Comparison of ENCODE assay signal across 29 mouse cellular contexts in the genomic region with DNA sequence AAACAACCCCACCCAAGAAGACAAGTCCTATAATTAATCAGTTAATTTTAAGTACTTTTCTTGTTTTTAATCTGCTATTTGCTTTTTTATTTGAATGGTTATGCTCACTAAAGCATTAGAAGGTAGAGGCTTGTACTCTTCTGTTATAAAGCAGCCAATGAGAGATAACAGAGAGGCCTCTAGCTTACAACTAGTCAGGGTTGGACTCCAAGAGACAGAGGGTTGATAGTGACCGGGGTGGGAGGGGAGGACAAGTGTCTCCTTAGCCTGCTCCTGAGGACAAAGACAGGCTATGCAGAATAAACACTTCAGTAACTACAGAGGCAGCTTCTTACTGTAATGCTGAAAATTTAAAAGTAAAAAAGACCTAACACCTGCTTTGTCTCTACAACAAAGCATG.
"Had no signal": no experiment of that assay in that cellular context is flagged by ENCODE, and none has a peak within 500 bp of the region (broad histone marks: within the 10 kb centered on the region; RNA-seq: fewer than 3 reads in every experiment).

No protein-coding gene starts in this region.

- H3K9me3 ChIP-seq: limb, embryonic 10.5 days; limb, embryonic 12.5 days; limb, embryonic 13.5 days; limb, embryonic 15.5 days; liver, embryonic 15.5 days; lung, embryonic 15.5 days; megakaryocyte, embryonic 14.5 days; midbrain, embryonic 10.5 days; midbrain, embryonic 12.5 days; midbrain, embryonic 13.5 days; midbrain, embryonic 15.5 days; neural tube, embryonic 12.5 days had no signal

- H3K4me2 ChIP-seq: limb, embryonic 12.5 days; limb, embryonic 13.5 days; limb, embryonic 15.5 days; liver, embryonic 15.5 days; lung, embryonic 14.5 days; lung, embryonic 15.5 days; midbrain, embryonic 11.5 days; midbrain, embryonic 12.5 days; midbrain, embryonic 13.5 days; midbrain, embryonic 15.5 days; neural tube, embryonic 12.5 days had no signal

- H3K27me3 ChIP-seq: limb, embryonic 12.5 days; limb, embryonic 13.5 days; limb, embryonic 15.5 days; liver, embryonic 15.5 days; lung, embryonic 15.5 days; megakaryocyte, embryonic 14.5 days; midbrain, embryonic 12.5 days; midbrain, embryonic 13.5 days; midbrain, embryonic 15.5 days; neural tube, embryonic 12.5 days had no signal

- H3K4me3 ChIP-seq: left cerebral cortex, adult 2 months; limb, embryonic 10.5 days; limb, embryonic 12.5 days; limb, embryonic 13.5 days; limb, embryonic 15.5 days; liver, embryonic 15.5 days; lung, embryonic 15.5 days; megakaryocyte, embryonic 14.5 days; midbrain, embryonic 10.5 days; midbrain, embryonic 12.5 days; midbrain, embryonic 13.5 days; midbrain, embryonic 15.5 days; myocyte; neural tube, embryonic 12.5 days had no signal

- ATAC-seq: liver, postnatal 0 days; lung, postnatal 0 days; midbrain, embryonic 13.5 days; midbrain, embryonic 15.5 days; midbrain, embryonic 16.5 days had no signal

- H3K4me1 ChIP-seq: limb, embryonic 10.5 days; limb, embryonic 12.5 days; limb, embryonic 13.5 days; limb, embryonic 15.5 days; liver, embryonic 15.5 days; lung, embryonic 15.5 days; midbrain, embryonic 10.5 days; midbrain, embryonic 12.5 days; midbrain, embryonic 13.5 days; midbrain, embryonic 15.5 days; neural tube, embryonic 12.5 days had no signal

- DNase-seq: left cerebral cortex, postnatal 4 days; liver, postnatal 0 days; lung, adult 18-20 months; lung, adult 2 months; lung, embryonic 14.5 days; lung, postnatal 10 days; lung, postnatal 14 days; lung, postnatal 36 days; lung, postnatal 4 days; midbrain, embryonic 14.5 days had no signal

- H3K9ac ChIP-seq: limb, embryonic 12.5 days; limb, embryonic 13.5 days; limb, embryonic 15.5 days; liver, embryonic 14.5 days; liver, embryonic 15.5 days; liver, postnatal 0 days; lung, embryonic 14.5 days; lung, embryonic 15.5 days; midbrain, embryonic 12.5 days; midbrain, embryonic 13.5 days; midbrain, embryonic 15.5 days; neural tube, embryonic 12.5 days had no signal

- H3K27ac ChIP-seq: left cerebral cortex, adult 2 months; limb, embryonic 10.5 days; limb, embryonic 12.5 days; limb, embryonic 13.5 days; limb, embryonic 15.5 days; liver, embryonic 14.5 days; liver, embryonic 15.5 days; lung, embryonic 15.5 days; macrophage; midbrain, embryonic 10.5 days; midbrain, embryonic 12.5 days; midbrain, embryonic 13.5 days; midbrain, embryonic 15.5 days; neural tube, embryonic 12.5 days had no signal
